Mouse (Mus musculus): ENCODE results near the gene Dnaaf3.

DNA sequence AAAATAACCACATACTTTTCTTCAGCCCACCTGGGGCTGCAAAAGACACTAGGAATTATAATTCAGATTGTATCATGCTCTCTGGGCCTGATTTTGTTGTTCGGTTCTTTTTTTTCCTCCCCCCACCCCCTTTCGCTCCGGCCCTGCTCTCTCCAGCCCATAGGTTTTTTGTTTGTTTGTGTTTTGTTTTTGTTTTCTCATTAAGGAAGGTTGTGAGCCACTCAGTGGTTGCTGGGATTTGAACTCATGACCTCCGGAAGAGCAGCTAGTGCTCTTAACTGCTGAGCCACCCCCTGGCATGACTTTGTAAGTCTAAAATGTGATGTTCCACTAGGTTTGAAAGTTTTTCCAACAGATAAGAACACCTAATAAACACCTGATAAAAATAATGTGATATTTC lies 29.2 kb downstream of the Dnaaf3 start:
- TF ChIP-seq POLR2A (IDR thresholded peaks at IDR 0.05; ENCODE audit: insufficient read depth, low read depth, low read length) (no peak), CTCF (IDR thresholded peaks at IDR 0.05; ENCODE audit: insufficient read depth, low read depth, low read length) (no peak)

Measured in olfactory bulb, adult 2 months (tissue).